Mouse (Mus musculus): ENCODE data around the gene Rbbp4.

DNA sequence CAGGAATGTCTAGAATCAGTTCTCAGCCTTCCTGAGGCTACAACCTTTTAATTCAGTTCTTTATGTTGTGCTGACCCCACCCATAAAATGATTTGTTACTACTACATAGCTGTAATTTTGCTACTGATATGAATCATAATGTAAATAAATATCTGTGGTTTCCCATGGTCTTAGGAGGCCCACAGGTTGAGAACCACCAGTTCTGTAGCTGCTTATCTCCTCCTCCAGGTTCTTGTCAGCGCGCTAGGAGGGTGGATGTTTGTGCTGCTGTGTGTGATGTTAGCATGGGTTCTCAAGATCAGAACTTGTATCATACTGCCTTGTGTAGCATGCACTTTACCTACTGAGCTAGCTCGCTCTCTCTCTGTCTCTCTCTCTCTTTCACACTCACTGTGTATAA lies 4.6 kb upstream of the Rbbp4 start:
- TF ChIP-seq CTCF (IDR thresholded peaks at IDR 0.05; ENCODE audit: borderline replicate concordance, control insufficient read depth, extremely low read depth, insufficient read depth, low read length, poor library complexity) (no peak), POLR2A (IDR thresholded peaks at IDR 0.05; ENCODE audit: control insufficient read depth, extremely low read depth, insufficient read depth, low read length, poor library complexity) (no peak)
